Mouse (Mus musculus) embryo, embryonic 11.5 days (tissue): ENCODE results near the gene Agbl4.
"Not testable (repeated sequence)": the region's sequence is repeated elsewhere in the genome, so short reads cannot be mapped to it uniquely, and the experiment has no call there.

Source experiments
- DNase-seq: peaks from one replicate; pipeline ENCODE4 v3.0.0-alpha.2; 2012; ENCODE audit warnings: low read depth, low spot score

The Agbl4 gene

GRCm38 (mm10) chr4:110916565-110916964 is 519.1 kb downstream of the Agbl4 start:
- no peak for DNase-seq

GRCm38 (mm10) chr4:110921013-110921412 is 523.6 kb downstream of the Agbl4 start:
- DNase-seq = no peak

- no peak for DNase-seq
Observed at GRCm38 (mm10) chr4:111001641-111002040, 604.2 kb downstream of the Agbl4 start.

- DNase-seq = no peak
Observed at GRCm38 (mm10) chr4:111004719-111005479, 607.4 kb downstream of the Agbl4 start.

- DNase-seq = no peak
Observed at GRCm38 (mm10) chr4:111019376-111019775, 621.9 kb downstream of the Agbl4 start.

GRCm38 (mm10) chr4:111067330-111067729 is 669.9 kb downstream of the Agbl4 start:
- no peak for DNase-seq

- no peak for DNase-seq
Observed at GRCm38 (mm10) chr4:111073738-111074497, 676.5 kb downstream of the Agbl4 start.

GRCm38 (mm10) chr4:111074701-111075154 is 677.3 kb downstream of the Agbl4 start:
- no peak for DNase-seq

- DNase-seq = no peak
Observed at GRCm38 (mm10) chr4:111077810-111078209, 680.3 kb downstream of the Agbl4 start.

GRCm38 (mm10) chr4:111085330-111085729 is 687.9 kb downstream of the Agbl4 start:
- DNase-seq = no peak

GRCm38 (mm10) chr4:111136217-111137147 is 739.0 kb downstream of the Agbl4 start:
- DNase-seq = no peak

- DNase-seq = no peak
Observed at GRCm38 (mm10) chr4:111147748-111148147, 750.3 kb downstream of the Agbl4 start.

- DNase-seq = no peak
Observed at GRCm38 (mm10) chr4:111155859-111156258, 758.4 kb downstream of the Agbl4 start.

GRCm38 (mm10) chr4:111181478-111181877 is 784.0 kb downstream of the Agbl4 start:
- DNase-seq = no peak

- no peak for DNase-seq
Observed at GRCm38 (mm10) chr4:111200100-111200499, 802.6 kb downstream of the Agbl4 start.

GRCm38 (mm10) chr4:111215191-111215762 is 817.8 kb downstream of the Agbl4 start:
- no peak for DNase-seq

GRCm38 (mm10) chr4:111219030-111219429 is 821.6 kb downstream of the Agbl4 start:
- DNase-seq = not testable (repeated sequence)

GRCm38 (mm10) chr4:111219543-111219942 is 822.1 kb downstream of the Agbl4 start:
- DNase-seq = not testable (repeated sequence)

- DNase-seq = no peak
Observed at GRCm38 (mm10) chr4:111233849-111234248, 836.4 kb downstream of the Agbl4 start.

GRCm38 (mm10) chr4:111251917-111252316 is 854.5 kb downstream of the Agbl4 start:
- no peak for DNase-seq

GRCm38 (mm10) chr4:111255499-111255898 is 858.0 kb downstream of the Agbl4 start:
- no peak for DNase-seq
